Mouse (Mus musculus): ENCODE measurements around the gene Pomgnt1.

GRCm38 (mm10) chr4:116185083-116185482 lies 61.4 kb downstream of the Pomgnt1 start:
- TF ChIP-seq CTCF (IDR thresholded peaks at IDR 0.05; ENCODE audit: borderline replicate concordance, insufficient read depth, low read length) = no peak
- TF ChIP-seq POLR2A (IDR thresholded peaks at IDR 0.05; ENCODE audit: low read depth, low read length) = no peak

Data from embryonic fibroblast, embryonic 13.5 days (primary cell).